Mouse (Mus musculus): ENCODE data around the gene Npepps. TPM values are rescaled to one million over a fixed set of nuclear protein-coding genes. Genes with fewer than 3 reads are reported as not detected.
"Not testable (repeated sequence)": the region's sequence is repeated elsewhere in the genome, so short reads cannot be mapped to it uniquely, and the experiment has no call there.

Npepps gene
- polyA plus RNA-seq, 1 experiment from 2014 or later: 98.6 TPM

DNA sequence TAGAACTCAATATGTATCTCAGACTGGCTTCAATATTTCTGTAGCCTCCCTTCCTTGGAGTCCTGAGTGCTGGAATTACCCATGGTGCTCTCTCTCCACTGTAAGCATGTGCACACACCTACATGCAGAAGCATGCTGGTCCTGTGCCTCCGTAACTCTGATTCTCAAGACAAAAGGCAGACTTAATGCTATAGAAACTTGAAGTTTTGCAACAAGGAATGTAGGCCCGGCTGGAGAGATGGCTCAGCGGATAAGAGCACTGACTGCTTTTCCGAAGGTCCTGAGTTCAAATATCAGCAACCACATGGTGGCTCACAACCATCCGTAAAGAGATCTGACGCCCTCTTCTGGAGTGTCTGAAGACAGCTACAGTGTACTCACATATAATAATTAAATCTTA is 90.8 kb downstream of the Npepps start:
- H3K4me2 ChIP-seq (ENCODE audit: low read depth); H3K4me1 ChIP-seq (ENCODE audit: control insufficient read depth, insufficient read depth, low read length); H3K4me3 ChIP-seq (ENCODE audit: low read depth, low read length); H3K9me3 ChIP-seq (ENCODE audit: control insufficient read depth, low read length); DNase-seq (ENCODE audit: low spot score); H3K9ac ChIP-seq (ENCODE audit: low read length); H3K27ac ChIP-seq (ENCODE audit: low read depth, low read length); ATAC-seq (ENCODE audit: insufficient read depth, low FRiP score, low TSS enrichment); H3K36me3 ChIP-seq (ENCODE audit: control insufficient read depth, insufficient read depth, low read length); H3K27me3 ChIP-seq (ENCODE audit: control insufficient read depth, insufficient read depth, low read length): not testable (repeated sequence)
- WGBS: 94% methylated on average over 6 of the region's 6 CpGs

DNA sequence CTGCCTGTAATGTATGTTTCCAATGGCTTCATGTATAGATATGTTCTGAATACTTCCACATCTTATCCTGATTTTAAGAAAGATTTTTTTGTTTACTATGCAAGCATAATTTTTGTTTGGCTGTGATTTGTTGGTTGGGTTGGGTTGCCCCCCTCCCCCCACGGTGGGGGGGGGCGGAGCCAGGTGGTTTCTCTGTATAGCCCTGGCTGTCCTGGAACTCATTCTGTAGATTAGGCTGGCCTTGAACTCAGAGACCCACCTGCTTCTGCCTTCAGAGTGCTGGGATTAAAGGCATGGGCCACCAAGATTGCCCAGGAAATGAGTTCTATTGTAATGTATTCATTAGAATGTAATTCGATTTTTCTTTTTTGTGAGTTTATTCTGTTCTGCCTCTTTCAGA is 91.2 kb downstream of the Npepps start:
- Histone ChIP-seq H3K4me1 (ENCODE audit: control insufficient read depth, insufficient read depth, low read length) (peaks cover 8% of the 10 kb centered on the region), H3K4me3 (ENCODE audit: low read depth, low read length) (peak overlapping the region; percentile 85; the same call in 1 of the 2 replicates), H3K9me3 (ENCODE audit: control insufficient read depth, low read length) (no peaks in the 10 kb centered on the region), H3K27me3 (ENCODE audit: control insufficient read depth, insufficient read depth, low read length) (no peaks in the 10 kb centered on the region), H3K36me3 (ENCODE audit: control insufficient read depth, insufficient read depth, low read length) (peaks cover 5% of the 10 kb centered on the region), H3K27ac (ENCODE audit: low read depth, low read length) (no peak overlapping the region), H3K4me2 (ENCODE audit: low read depth) (peak overlapping the region; percentile 58), H3K9ac (ENCODE audit: low read length) (no peak overlapping the region)
- no peak for ATAC-seq (ENCODE audit: insufficient read depth, low FRiP score, low TSS enrichment)
- DNase-seq (ENCODE audit: low spot score): no peak
- WGBS: 36% methylated on average over 3 of the region's 3 CpGs

DNA sequence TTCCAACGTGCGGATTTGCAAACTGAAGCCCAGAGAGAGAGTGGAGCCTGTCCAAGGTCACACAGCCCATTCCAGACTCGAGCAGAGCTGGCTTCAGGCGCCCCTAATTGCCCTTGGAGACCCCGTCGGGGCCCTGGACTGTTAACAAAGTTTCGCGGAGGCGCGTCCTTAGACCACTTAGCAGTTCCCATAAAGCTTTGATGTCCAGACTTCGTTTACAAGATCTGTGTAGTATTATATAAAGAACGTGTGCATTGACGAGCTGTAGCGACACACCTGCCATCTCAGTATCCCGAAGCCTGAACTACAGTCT is 91.8 kb downstream of the Npepps start:
- Histone ChIP-seq H3K9me3 (ENCODE audit: control insufficient read depth, low read length) (no peaks in the 10 kb centered on the region), H3K27me3 (ENCODE audit: control insufficient read depth, insufficient read depth, low read length) (no peaks in the 10 kb centered on the region), H3K4me2 (ENCODE audit: low read depth) (peak overlapping the region; percentile 58), H3K27ac (ENCODE audit: low read depth, low read length) (peak overlapping the region; percentile 90), H3K36me3 (ENCODE audit: control insufficient read depth, insufficient read depth, low read length) (peaks cover 9% of the 10 kb centered on the region), H3K4me3 (ENCODE audit: low read depth, low read length) (peak overlapping the region; percentile 85), H3K4me1 (ENCODE audit: control insufficient read depth, insufficient read depth, low read length) (peaks cover 8% of the 10 kb centered on the region), H3K9ac (ENCODE audit: low read length) (peak overlapping the region; percentile 63)
- DNase-seq (ENCODE audit: low spot score) (no peak), ATAC-seq (ENCODE audit: insufficient read depth, low FRiP score, low TSS enrichment) (no peak)
- WGBS: 1% methylated on average over 15 of the region's 15 CpGs

DNA sequence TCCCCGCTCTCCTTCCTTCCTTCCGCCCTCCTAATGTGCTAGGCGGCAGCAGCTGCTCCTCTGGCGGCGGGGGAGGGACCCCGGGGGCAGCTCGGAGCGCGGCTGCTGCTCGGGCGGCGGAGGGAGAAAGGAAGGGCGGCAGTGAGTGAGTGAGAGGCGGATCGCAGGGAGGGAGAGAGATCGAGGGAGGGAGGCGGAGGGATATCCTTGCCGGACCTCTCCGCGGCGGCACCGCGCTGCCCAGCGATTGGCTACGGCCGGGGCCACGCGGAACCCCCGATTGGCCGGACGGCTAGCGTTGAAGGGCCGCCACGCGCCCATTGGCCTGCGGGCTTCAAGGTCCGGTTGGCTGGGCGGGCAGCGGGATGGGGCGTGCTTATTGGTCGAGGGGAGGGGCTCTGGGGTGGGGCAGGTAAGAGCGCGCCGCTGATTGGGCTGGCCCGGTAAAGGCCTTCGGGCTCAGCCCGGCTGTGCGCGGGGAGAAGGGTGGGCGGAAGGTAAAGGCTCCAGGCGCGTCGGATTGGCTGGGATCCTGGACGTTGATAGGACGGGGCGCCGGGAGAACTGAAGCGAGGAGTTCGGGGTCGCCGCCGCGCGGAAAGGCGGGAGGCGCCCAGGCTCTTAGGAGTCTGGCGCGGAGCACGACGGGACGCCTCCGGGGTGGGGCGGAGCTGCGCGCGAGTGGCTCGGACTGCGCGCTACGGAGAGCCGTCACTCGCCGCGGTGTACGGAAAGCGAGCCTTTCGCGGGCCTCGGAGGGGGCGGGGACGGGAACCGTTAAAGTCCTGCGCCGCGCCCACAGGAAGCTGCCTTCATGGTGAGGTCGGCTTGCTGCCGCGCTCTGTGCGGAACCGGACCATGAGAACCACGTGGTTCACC is 92.4 kb downstream of the Npepps start, which contains the start of gene Kpnb1:
TSS of gene Kpnb1 (minus strand) at position 118 of the 879 bp plus-strand sequence.
- Histone ChIP-seq H3K9ac (ENCODE audit: low read length) (peak within 1 kb of the TSS; percentile 92), H3K4me1 (ENCODE audit: control insufficient read depth, insufficient read depth, low read length) (peaks cover 8% of the 10 kb centered on the region), H3K36me3 (ENCODE audit: control insufficient read depth, insufficient read depth, low read length) (peaks cover 12% of the 10 kb centered on the region), H3K27me3 (ENCODE audit: control insufficient read depth, insufficient read depth, low read length) (no peaks in the 10 kb centered on the region), H3K9me3 (ENCODE audit: control insufficient read depth, low read length) (no peaks in the 10 kb centered on the region), H3K27ac (ENCODE audit: low read depth, low read length) (peak within 1 kb of the TSS; percentile 97), H3K4me3 (ENCODE audit: low read depth, low read length) (peak within 1 kb of the TSS; percentile 85), H3K4me2 (ENCODE audit: low read depth) (peak within 1 kb of the TSS; percentile 77)
- peak; percentile 96 for ATAC-seq (ENCODE audit: insufficient read depth, low FRiP score, low TSS enrichment)
- peak; percentile 100 for DNase-seq (ENCODE audit: low spot score)
- under 1% methylated on average over 89 of the region's 101 CpGs for WGBS

DNA sequence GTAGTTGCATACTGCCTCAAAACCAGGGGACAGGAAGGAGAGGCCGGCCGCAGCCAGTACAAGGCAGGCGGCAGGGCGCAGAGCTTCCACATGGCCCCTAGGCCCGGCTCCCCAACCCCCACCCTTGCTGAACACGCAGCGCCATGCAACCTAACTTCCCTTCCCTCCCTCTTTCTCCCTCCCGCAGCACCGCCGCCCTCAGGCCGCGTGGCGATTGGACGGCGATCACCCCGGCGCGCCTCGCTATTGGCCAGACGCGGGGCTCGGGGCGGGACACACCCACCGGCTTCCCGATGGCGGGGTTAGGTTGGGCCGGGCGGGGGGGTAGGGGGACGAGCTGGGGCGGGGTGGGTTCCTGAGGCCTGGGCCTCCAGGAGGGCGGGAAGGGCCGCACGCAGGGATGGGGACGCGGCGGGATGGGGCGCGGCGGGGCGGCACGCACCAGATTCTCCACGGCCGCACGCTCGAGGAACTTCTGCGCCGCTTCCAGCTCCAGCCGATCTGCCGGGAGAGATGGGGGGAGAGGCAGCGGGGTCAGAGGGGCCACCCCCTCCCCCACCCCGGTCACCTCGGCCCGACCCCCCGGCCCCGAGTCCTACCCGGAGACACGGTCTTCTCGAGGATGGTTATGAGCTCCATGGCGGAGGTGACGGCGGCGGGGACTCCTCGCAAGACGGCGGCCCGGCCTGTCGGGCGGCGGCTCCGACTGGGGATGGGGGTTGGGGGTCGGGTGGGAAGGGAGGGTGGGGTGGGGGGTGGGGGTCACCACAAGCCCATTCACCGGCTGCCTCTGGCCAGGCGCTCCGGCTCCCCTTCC is 93.3 kb downstream of the Npepps start:
- Histone ChIP-seq H3K4me2 (ENCODE audit: low read depth) (peak overlapping the region; percentile 77), H3K4me3 (ENCODE audit: low read depth, low read length) (peak overlapping the region; percentile 85), H3K27ac (ENCODE audit: low read depth, low read length) (peak overlapping the region; percentile 97), H3K4me1 (ENCODE audit: control insufficient read depth, insufficient read depth, low read length) (peaks cover 8% of the 10 kb centered on the region), H3K36me3 (ENCODE audit: control insufficient read depth, insufficient read depth, low read length) (peaks cover 17% of the 10 kb centered on the region), H3K9me3 (ENCODE audit: control insufficient read depth, low read length) (no peaks in the 10 kb centered on the region), H3K27me3 (ENCODE audit: control insufficient read depth, insufficient read depth, low read length) (no peaks in the 10 kb centered on the region), H3K9ac (ENCODE audit: low read length) (peak overlapping the region; percentile 92)
- ATAC-seq (ENCODE audit: insufficient read depth, low FRiP score, low TSS enrichment) (peak; percentile 80), DNase-seq (ENCODE audit: low spot score) (peak; percentile 96)
- under 1% methylated on average over 50 of the region's 74 CpGs for WGBS

DNA sequence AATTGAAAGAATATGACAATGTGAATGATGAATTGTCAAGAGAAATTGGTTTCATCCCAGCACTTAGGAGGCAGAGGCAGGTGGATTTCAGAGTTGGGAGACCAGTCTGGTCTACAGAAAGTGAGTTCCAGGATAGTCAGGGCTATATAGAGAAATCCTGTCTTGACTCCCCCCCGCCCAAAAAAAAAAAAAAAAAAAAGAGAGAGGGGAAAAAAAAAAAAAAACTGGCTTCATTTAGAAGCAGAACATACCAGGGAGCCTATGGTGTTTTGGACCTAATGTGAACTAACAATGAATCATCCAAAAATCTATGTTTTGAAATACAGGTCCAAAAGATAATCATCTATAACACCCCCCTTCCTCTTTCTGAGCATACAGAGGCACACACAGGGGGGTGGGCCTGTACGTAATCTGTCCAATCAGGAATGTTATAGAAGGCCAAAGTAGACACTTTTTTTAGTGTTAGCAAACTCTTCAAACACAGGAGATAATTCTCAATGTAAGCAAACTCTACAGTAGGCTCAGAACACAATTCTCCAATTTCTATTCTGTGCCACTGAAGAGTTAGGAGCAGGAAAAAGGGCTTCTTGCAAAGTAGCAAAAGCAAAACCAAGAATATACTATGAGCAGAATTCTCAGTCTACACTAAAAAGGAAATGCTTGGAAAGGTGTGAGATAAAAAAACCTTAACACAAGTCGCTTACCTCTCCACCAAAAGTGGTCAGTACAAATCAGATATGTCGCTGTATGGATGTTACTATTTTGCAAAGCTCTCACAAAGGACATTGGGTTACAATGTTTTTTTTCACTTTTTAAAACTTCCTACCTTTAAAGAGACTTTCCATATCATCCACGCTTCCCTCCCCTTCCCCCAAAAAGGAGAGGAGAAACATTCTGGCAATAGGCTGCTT is 94.5 kb downstream of the Npepps start:
- Histone ChIP-seq H3K27me3 (ENCODE audit: control insufficient read depth, insufficient read depth, low read length) (no peaks in the 10 kb centered on the region), H3K36me3 (ENCODE audit: control insufficient read depth, insufficient read depth, low read length) (peaks cover 25% of the 10 kb centered on the region), H3K4me3 (ENCODE audit: low read depth, low read length) (peak overlapping the region; percentile 85), H3K4me1 (ENCODE audit: control insufficient read depth, insufficient read depth, low read length) (peaks cover 8% of the 10 kb centered on the region), H3K9ac (ENCODE audit: low read length) (peak overlapping the region; percentile 55), H3K4me2 (ENCODE audit: low read depth) (peak overlapping the region; percentile 77), H3K9me3 (ENCODE audit: control insufficient read depth, low read length) (no peaks in the 10 kb centered on the region), H3K27ac (ENCODE audit: low read depth, low read length) (no peak overlapping the region)
- ATAC-seq (ENCODE audit: insufficient read depth, low FRiP score, low TSS enrichment) (no peak), DNase-seq (ENCODE audit: low spot score) (no peak)
- WGBS: 71% methylated on average over 5 of the region's 5 CpGs

DNA sequence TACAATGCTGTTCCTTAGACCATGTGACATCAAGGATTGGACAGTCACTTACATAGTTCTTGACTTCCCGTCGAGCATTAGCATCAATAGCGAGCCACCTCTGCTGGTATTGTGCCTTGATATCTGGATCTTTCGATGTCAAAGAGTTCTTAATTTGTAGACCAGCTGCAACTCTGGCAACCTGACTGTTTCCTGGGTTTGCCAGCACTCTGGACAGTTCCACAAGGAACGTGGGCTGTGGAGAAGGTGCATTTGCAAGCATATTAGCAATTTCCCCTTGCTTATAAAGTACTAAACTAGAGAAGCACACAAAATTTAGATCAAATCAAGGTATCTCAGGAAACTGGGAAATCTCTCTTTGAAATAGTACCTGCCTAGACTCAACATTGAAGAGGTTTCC is 95.6 kb downstream of the Npepps start:
- no peak overlapping the region for H3K4me3 ChIP-seq (ENCODE audit: low read depth, low read length)
- H3K27me3 ChIP-seq (ENCODE audit: control insufficient read depth, insufficient read depth, low read length): no peaks in the 10 kb centered on the region
- no peak overlapping the region for H3K9ac ChIP-seq (ENCODE audit: low read length)
- no peak for DNase-seq (ENCODE audit: low spot score)
- no peak for ATAC-seq (ENCODE audit: insufficient read depth, low FRiP score, low TSS enrichment)
- H3K4me1 ChIP-seq (ENCODE audit: control insufficient read depth, insufficient read depth, low read length): peaks cover 8% of the 10 kb centered on the region
- H3K4me2 ChIP-seq (ENCODE audit: low read depth): no peak overlapping the region
- H3K9me3 ChIP-seq (ENCODE audit: control insufficient read depth, low read length): no peaks in the 10 kb centered on the region
- 84% methylated on average over 5 of the region's 5 CpGs for WGBS
- no peak overlapping the region for H3K27ac ChIP-seq (ENCODE audit: low read depth, low read length)
- peaks cover 34% of the 10 kb centered on the region for H3K36me3 ChIP-seq (ENCODE audit: control insufficient read depth, insufficient read depth, low read length)

DNA sequence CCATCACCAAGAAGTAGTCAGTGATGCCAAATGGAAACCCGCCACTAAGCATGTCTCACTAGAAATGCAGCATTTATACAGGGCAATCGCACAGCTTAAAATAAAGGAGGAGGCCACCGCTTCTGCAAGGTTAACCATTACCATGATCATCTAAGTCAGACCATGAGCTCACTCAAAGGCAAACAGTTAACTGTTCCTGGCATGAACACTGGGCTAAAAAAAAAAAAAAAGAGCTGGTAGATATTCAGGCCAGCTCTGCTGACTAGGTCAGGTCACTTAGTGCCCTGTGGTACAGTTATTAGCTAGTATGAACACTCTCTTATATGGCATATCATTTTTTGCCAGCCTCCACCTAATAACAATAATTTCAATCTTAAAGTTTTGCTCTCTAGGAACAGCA is 98.0 kb downstream of the Npepps start:
- no peak overlapping the region for H3K4me3 ChIP-seq (ENCODE audit: low read depth, low read length)
- peaks cover 45% of the 10 kb centered on the region for H3K36me3 ChIP-seq (ENCODE audit: control insufficient read depth, insufficient read depth, low read length)
- H3K4me2 ChIP-seq (ENCODE audit: low read depth): no peak overlapping the region
- H3K4me1 ChIP-seq (ENCODE audit: control insufficient read depth, insufficient read depth, low read length): peaks cover 8% of the 10 kb centered on the region
- 97% methylated on average over 3 of the region's 3 CpGs for WGBS
- no peak for DNase-seq (ENCODE audit: low spot score)
- H3K9me3 ChIP-seq (ENCODE audit: control insufficient read depth, low read length): no peaks in the 10 kb centered on the region
- no peaks in the 10 kb centered on the region for H3K27me3 ChIP-seq (ENCODE audit: control insufficient read depth, insufficient read depth, low read length)
- no peak overlapping the region for H3K9ac ChIP-seq (ENCODE audit: low read length)
- H3K27ac ChIP-seq (ENCODE audit: low read depth, low read length): no peak overlapping the region
- no peak for ATAC-seq (ENCODE audit: insufficient read depth, low FRiP score, low TSS enrichment)

Data from neural tube, embryonic 11.5 days (tissue).